Mouse (Mus musculus) heart, postnatal 0 days (tissue): ENCODE data around the gene Trim56.

Experiments
- CTCF ChIP-seq: IDR thresholded peaks from 2 replicates; pipeline ENCODE4 v1.5.1; 2016; ENCODE audit warnings: antibody characterized with exemption, control low read depth, low read depth
- EP300 ChIP-seq: IDR thresholded peaks from 2 replicates; pipeline ENCODE4 v1.6.1; 2016; ENCODE audit warnings: antibody characterized with exemption, low read depth

DNA sequence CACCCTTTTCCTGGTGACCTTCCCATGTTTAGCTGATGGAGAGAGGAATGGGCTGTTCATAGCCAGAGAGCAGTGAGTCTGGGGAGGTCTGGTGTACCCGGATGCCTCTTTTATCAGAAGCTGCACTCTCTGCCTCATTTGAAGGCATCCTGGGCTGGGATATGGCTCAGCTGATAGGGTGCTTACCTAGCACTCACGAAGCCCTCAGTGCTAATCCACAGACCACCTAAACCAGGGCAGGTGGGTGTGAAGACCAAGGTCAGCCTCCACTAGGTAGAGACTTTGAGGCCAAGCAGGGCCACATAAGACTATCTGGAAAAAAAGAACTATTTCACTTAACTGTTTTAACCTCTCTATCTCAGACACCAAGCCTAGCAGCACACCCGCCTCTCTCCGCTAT is 7.5 kb upstream of the Trim56 start:
- TF ChIP-seq CTCF (no peak), EP300 (no peak)
